Mouse (Mus musculus): ENCODE results near the gene Trmt11.

- TF ChIP-seq CTCF (IDR thresholded peaks at IDR 0.05) (no peak), POLR2A (IDR thresholded peaks at IDR 0.05; ENCODE audit: insufficient read depth, low read depth, low read length) (no peak), EP300 (IDR thresholded peaks at IDR 0.05; ENCODE audit: insufficient read depth, low read depth, low read length) (no peak)
Observed at GRCm38 (mm10) chr10:30632718-30633117, 32.2 kb upstream of the Trmt11 start.
